Mouse (Mus musculus): ENCODE data around the gene Pter. TPM values are rescaled to one million over a fixed set of nuclear protein-coding genes. Genes with fewer than 3 reads are reported as not detected.

The Pter gene
- polyA plus RNA-seq, 1 experiment from 2014 or later = 16.6 TPM

- Histone ChIP-seq H3K27ac (ENCODE audit: low read length) (no peak overlapping the region), H3K9ac (ENCODE audit: low read length) (no peak overlapping the region), H3K36me3 (ENCODE audit: control insufficient read depth, insufficient read depth, low read length) (no peaks in the 10 kb centered on the region), H3K4me1 (replicated peaks; ENCODE audit: control insufficient read depth, insufficient read depth, low read length) (no peaks in the 10 kb centered on the region), H3K4me3 (ENCODE audit: low read length) (no peak overlapping the region), H3K4me2 (ENCODE audit: low read depth, low read length) (no peak overlapping the region), H3K27me3 (ENCODE audit: control insufficient read depth, insufficient read depth, low read depth, low read length) (peaks cover 3% of the 10 kb centered on the region; the same call in 1 of the 2 replicates), H3K9me3 (ENCODE audit: control insufficient read depth, low read length) (no peaks in the 10 kb centered on the region)
- 39% methylated on average over 5 of the region's 5 CpGs for WGBS
- no peak for ATAC-seq (ENCODE audit: low read depth)
These were observed 94.5 kb downstream of the Pter start for GRCm38 (mm10) chr2:13018382-13018781.

- H3K27me3 ChIP-seq (ENCODE audit: control insufficient read depth, insufficient read depth, low read depth, low read length) = no peaks in the 10 kb centered on the region
- no peak overlapping the region for H3K4me3 ChIP-seq (ENCODE audit: low read length)
- H3K36me3 ChIP-seq (ENCODE audit: control insufficient read depth, insufficient read depth, low read length) = no peaks in the 10 kb centered on the region
- H3K27ac ChIP-seq (ENCODE audit: low read length) = no peak overlapping the region
- no peak overlapping the region for H3K9ac ChIP-seq (ENCODE audit: low read length)
- WGBS = 67% methylated on average over 1 of the region's 1 CpGs
- no peak for ATAC-seq (ENCODE audit: low read depth)
- no peaks in the 10 kb centered on the region for H3K9me3 ChIP-seq (ENCODE audit: control insufficient read depth, low read length)
- H3K4me2 ChIP-seq (ENCODE audit: low read depth, low read length) = no peak overlapping the region
- no peaks in the 10 kb centered on the region for H3K4me1 ChIP-seq (replicated peaks; ENCODE audit: control insufficient read depth, insufficient read depth, low read length)
These were observed 95.0 kb downstream of the Pter start for GRCm38 (mm10) chr2:13018861-13019260.

- Histone ChIP-seq H3K9me3 (ENCODE audit: control insufficient read depth, low read length) (no peaks in the 10 kb centered on the region), H3K9ac (ENCODE audit: low read length) (no peak overlapping the region), H3K4me3 (ENCODE audit: low read length) (no peak overlapping the region), H3K4me2 (ENCODE audit: low read depth, low read length) (no peak overlapping the region), H3K4me1 (replicated peaks; ENCODE audit: control insufficient read depth, insufficient read depth, low read length) (no peaks in the 10 kb centered on the region), H3K36me3 (ENCODE audit: control insufficient read depth, insufficient read depth, low read length) (no peaks in the 10 kb centered on the region), H3K27me3 (ENCODE audit: control insufficient read depth, insufficient read depth, low read depth, low read length) (no peaks in the 10 kb centered on the region), H3K27ac (ENCODE audit: low read length) (no peak overlapping the region)
- ATAC-seq (ENCODE audit: low read depth) = no peak
- 45% methylated on average over 3 of the region's 3 CpGs for WGBS
These were observed 114.9 kb downstream of the Pter start for GRCm38 (mm10) chr2:13038772-13039171.

GRCm38 (mm10) chr2:13039785-13040184 is 115.9 kb downstream of the Pter start:
- H3K36me3 ChIP-seq (ENCODE audit: control insufficient read depth, insufficient read depth, low read length) = no peaks in the 10 kb centered on the region
- no peak overlapping the region for H3K27ac ChIP-seq (ENCODE audit: low read length)
- H3K4me2 ChIP-seq (ENCODE audit: low read depth, low read length) = no peak overlapping the region
- H3K4me3 ChIP-seq (ENCODE audit: low read length) = no peak overlapping the region
- H3K4me1 ChIP-seq (replicated peaks; ENCODE audit: control insufficient read depth, insufficient read depth, low read length) = no peaks in the 10 kb centered on the region
- H3K27me3 ChIP-seq (ENCODE audit: control insufficient read depth, insufficient read depth, low read depth, low read length) = no peaks in the 10 kb centered on the region
- no peak overlapping the region for H3K9ac ChIP-seq (ENCODE audit: low read length)
- no peaks in the 10 kb centered on the region for H3K9me3 ChIP-seq (ENCODE audit: control insufficient read depth, low read length)
- WGBS = 79% methylated on average over 4 of the region's 4 CpGs
- no peak for ATAC-seq (ENCODE audit: low read depth)

- Histone ChIP-seq H3K4me1 (replicated peaks; ENCODE audit: control insufficient read depth, insufficient read depth, low read length) (no peaks in the 10 kb centered on the region), H3K9ac (ENCODE audit: low read length) (no peak overlapping the region), H3K27me3 (ENCODE audit: control insufficient read depth, insufficient read depth, low read depth, low read length) (no peaks in the 10 kb centered on the region), H3K36me3 (ENCODE audit: control insufficient read depth, insufficient read depth, low read length) (no peaks in the 10 kb centered on the region), H3K4me2 (ENCODE audit: low read depth, low read length) (no peak overlapping the region), H3K27ac (ENCODE audit: low read length) (no peak overlapping the region), H3K9me3 (ENCODE audit: control insufficient read depth, low read length) (no peaks in the 10 kb centered on the region), H3K4me3 (ENCODE audit: low read length) (no peak overlapping the region)
- ATAC-seq (ENCODE audit: low read depth) = no peak
- 62% methylated on average over 4 of the region's 4 CpGs for WGBS
These were observed 120.7 kb downstream of the Pter start for GRCm38 (mm10) chr2:13044555-13044954.

GRCm38 (mm10) chr2:13048649-13049048 is 124.8 kb downstream of the Pter start:
- Histone ChIP-seq H3K4me3 (ENCODE audit: low read length) (no peak overlapping the region), H3K9me3 (ENCODE audit: control insufficient read depth, low read length) (no peaks in the 10 kb centered on the region), H3K27me3 (ENCODE audit: control insufficient read depth, insufficient read depth, low read depth, low read length) (no peaks in the 10 kb centered on the region), H3K4me1 (replicated peaks; ENCODE audit: control insufficient read depth, insufficient read depth, low read length) (no peaks in the 10 kb centered on the region), H3K27ac (ENCODE audit: low read length) (no peak overlapping the region), H3K9ac (ENCODE audit: low read length) (no peak overlapping the region), H3K36me3 (ENCODE audit: control insufficient read depth, insufficient read depth, low read length) (no peaks in the 10 kb centered on the region), H3K4me2 (ENCODE audit: low read depth, low read length) (no peak overlapping the region)
- ATAC-seq (ENCODE audit: low read depth) = no peak
- 73% methylated on average over 6 of the region's 6 CpGs for WGBS

Other genes starting within 250 kb of the Pter start
- gene C1ql3, start 87.8 kb downstream of the Pter start, polyA plus RNA-seq (2015; fragmentation: Nextera tagmentation; extraction: Ambion mirVana) = 0.24 and 0.28 TPM in 2 replicates